Mouse (Mus musculus) megakaryocyte, embryonic 14.5 days (primary cell): ENCODE measurements around the gene Ranbp3l. TPM values are rescaled to one million over a fixed set of nuclear protein-coding genes. Genes with fewer than 3 reads are reported as not detected.

Experiments used
- H3K27me3 ChIP-seq: replicated peaks from 2 replicates; pipeline ENCODE3; 2012; ENCODE audit warnings: inconsistent platforms
- H3K36me3 ChIP-seq: replicated peaks from 2 replicates; pipeline ENCODE3; 2012; ENCODE audit warnings: low read length, inconsistent platforms, mixed read lengths
- H3K4me1 ChIP-seq: 2 replicates; pipeline ENCODE4 v1.6.1; 2012; ENCODE audit warnings: inconsistent platforms
- H3K4me3 ChIP-seq: replicated peaks from 2 replicates; pipeline ENCODE3; 2012; ENCODE audit warnings: moderate library complexity, mild to moderate bottlenecking, inconsistent platforms
- H3K9me3 ChIP-seq: 2 replicates; pipeline ENCODE4 v1.6.1; 2012; ENCODE audit warnings: inconsistent platforms
- FLI1 ChIP-seq: IDR thresholded peaks from 2 replicates; pipeline ENCODE4 v1.6.1; 2012; ENCODE audit warnings: low read length, inconsistent platforms, mixed read lengths
- GATA1 ChIP-seq: IDR thresholded peaks from 3 replicates; pipeline ENCODE4 v1.6.1; 2012; ENCODE audit warnings: mixed read lengths, low read length, inconsistent platforms, borderline replicate concordance
- polyA plus RNA-seq: library from polyadenylated mRNA; stranded (reverse); fragments of >175 nt; gene quantifications from 2 replicates; pipeline ENCODE4 v1.2.3, GENCODE M21; 2012; ENCODE audit warnings: low replicate concordance; ENCODE audit not compliant: insufficient read depth

Ranbp3l gene
- polyA plus RNA-seq, 1 experiment: not detected

DNA sequence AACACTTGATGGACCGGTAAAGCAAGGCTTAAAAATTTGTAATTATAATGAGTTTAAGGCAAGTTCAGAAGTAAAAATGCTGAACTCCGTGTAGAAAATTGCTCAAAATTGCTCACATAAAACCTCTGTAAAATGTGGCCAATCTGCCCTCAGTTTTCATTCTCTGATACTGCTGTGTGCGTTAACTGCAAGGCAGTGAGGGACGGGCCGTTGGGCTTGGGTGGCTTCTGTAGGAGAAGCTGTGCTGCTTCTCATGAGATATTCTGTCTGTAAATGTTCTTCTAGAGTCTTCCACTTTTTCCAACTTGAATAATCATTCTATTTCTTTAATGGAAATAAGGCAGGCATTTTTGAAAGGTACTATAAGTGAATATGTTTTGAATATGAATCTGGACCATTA is 111.9 kb downstream of the Ranbp3l start:
- Histone ChIP-seq H3K27me3 (no peaks in the 10 kb centered on the region), H3K4me1 (peaks cover 90% of the 10 kb centered on the region), H3K4me3 (peak overlapping the region; percentile 6), H3K9me3 (no peaks in the 10 kb centered on the region), H3K36me3 (peaks cover 46% of the 10 kb centered on the region)
- TF ChIP-seq FLI1 (no peak), GATA1 (no peak)

DNA sequence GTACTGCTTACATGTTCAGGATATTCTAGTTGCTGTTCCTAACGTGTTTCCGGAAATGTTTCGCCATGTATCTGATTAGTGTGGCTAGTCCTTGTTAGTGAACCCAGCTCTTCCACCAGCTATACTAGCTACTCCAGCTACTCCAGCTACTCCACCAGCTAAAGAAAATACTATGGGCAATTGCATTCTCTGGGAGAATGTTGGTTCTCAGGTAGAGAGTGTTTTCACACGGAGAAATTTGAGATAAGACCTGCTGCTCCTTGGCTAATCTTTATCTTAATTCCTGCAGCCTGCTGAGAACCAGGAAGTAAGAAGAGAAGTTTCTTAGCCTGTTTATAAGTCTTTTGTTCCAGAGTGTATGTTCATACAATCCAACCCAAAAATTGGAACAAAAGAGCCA is 112.5 kb downstream of the Ranbp3l start:
- Histone ChIP-seq H3K4me1 (peaks cover 90% of the 10 kb centered on the region), H3K4me3 (peak overlapping the region; percentile 69)

DNA sequence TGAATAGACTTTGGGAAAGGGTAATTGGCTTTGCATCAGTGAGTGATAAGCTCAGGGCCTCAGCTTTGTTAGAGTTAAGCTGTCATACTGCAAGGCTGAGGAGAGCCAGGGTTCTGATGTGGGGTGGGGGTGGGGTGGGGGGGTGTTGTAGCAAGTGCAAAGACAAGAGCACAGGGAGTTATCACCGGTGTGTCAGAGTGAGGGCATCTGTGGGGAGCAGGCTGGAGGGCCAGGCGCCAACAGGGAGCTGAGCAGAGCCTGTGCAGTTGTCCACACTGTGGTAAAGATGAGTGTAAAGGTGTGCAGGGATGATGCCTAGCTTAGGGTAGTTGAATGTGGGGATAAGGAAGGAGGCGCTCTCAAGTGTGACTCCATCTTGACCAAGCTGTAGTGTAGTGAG is 113.5 kb downstream of the Ranbp3l start:
- no peaks in the 10 kb centered on the region for H3K9me3 ChIP-seq
- peaks cover 50% of the 10 kb centered on the region for H3K36me3 ChIP-seq
- peaks cover 90% of the 10 kb centered on the region for H3K4me1 ChIP-seq
- H3K27me3 ChIP-seq: no peaks in the 10 kb centered on the region
- H3K4me3 ChIP-seq: peak overlapping the region; percentile 77
- TF ChIP-seq FLI1 (no peak), GATA1 (no peak)

More for the DNA sequence above, 112.5 kb downstream of the Ranbp3l start:
- Histone ChIP-seq H3K9me3 (no peaks in the 10 kb centered on the region), H3K36me3 (peaks cover 50% of the 10 kb centered on the region), H3K27me3 (no peaks in the 10 kb centered on the region)
- no peak for TF ChIP-seq FLI1
- TF ChIP-seq GATA1: no peak

DNA sequence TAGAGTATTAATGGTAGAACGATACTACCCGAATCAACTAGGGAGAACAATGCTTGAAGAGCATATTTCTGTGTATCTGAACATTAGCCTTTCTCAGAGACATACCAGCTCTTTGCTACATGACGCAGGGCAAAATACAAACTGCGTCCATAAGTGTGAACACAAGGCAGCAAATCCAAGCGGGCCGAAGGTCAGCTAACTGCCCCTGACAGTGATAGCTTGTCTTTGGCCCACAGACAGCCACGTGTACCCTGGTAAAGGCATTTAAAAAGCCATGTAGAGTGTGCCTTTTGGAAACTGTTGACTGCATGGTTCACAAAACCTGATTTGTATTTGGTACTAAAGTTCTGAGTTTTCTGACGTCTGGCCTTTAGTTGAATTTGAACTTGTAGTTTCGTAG is 115.0 kb downstream of the Ranbp3l start:
- Histone ChIP-seq H3K4me1 (peaks cover 93% of the 10 kb centered on the region), H3K27me3 (no peaks in the 10 kb centered on the region), H3K4me3 (peak overlapping the region; percentile 29), H3K9me3 (no peaks in the 10 kb centered on the region), H3K36me3 (peaks cover 53% of the 10 kb centered on the region)
- TF ChIP-seq FLI1: no peak

DNA sequence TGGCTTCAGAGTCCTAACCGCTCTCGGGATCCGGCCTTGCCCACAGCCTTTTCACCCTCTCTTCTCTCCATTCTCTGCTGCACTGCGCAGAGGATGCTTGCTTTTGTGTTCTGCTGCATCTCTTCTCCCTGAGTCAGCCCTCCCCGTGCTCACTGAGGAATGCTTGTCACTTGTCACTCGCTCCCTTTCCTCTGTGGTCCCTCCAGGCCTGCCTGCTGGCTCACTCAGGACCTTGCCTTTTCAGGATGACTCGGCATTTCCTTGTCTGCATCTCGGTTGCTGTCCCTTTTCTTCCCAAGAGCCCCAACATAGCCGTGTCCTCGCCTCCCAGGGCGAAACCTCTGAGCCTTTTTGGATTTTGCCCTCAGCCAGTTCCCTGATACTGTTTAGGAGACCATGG is 119.1 kb downstream of the Ranbp3l start:
- Histone ChIP-seq H3K4me3 (peak overlapping the region; percentile 85), H3K9me3 (no peaks in the 10 kb centered on the region), H3K36me3 (peaks cover 86% of the 10 kb centered on the region), H3K27me3 (no peaks in the 10 kb centered on the region), H3K4me1 (peaks cover 93% of the 10 kb centered on the region)
- TF ChIP-seq FLI1 (no peak), GATA1 (no peak)

DNA sequence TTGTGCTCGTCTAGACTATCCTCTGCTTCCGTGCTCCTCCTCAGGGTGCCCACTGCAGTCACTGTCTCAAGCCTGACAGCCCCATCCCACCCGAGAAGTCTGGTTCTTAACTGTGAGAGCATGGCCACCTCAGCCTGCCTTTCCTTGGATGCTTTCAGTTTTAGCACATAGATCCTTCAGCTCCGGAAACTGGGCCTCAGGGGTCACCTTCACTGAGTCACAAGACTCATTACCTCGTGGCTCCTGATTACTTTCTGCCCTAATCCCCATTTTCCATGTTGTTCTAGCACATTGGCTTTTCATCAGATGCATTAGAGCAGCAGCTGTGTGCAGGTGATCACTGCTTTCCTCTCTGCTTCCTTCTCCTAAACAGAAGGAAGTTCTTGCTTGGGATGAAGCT is 119.7 kb downstream of the Ranbp3l start:
- Histone ChIP-seq H3K27me3 (no peaks in the 10 kb centered on the region), H3K36me3 (peaks cover 91% of the 10 kb centered on the region), H3K4me3 (peak overlapping the region; percentile 85), H3K9me3 (no peaks in the 10 kb centered on the region), H3K4me1 (peaks cover 90% of the 10 kb centered on the region)
- TF ChIP-seq FLI1: no peak

DNA sequence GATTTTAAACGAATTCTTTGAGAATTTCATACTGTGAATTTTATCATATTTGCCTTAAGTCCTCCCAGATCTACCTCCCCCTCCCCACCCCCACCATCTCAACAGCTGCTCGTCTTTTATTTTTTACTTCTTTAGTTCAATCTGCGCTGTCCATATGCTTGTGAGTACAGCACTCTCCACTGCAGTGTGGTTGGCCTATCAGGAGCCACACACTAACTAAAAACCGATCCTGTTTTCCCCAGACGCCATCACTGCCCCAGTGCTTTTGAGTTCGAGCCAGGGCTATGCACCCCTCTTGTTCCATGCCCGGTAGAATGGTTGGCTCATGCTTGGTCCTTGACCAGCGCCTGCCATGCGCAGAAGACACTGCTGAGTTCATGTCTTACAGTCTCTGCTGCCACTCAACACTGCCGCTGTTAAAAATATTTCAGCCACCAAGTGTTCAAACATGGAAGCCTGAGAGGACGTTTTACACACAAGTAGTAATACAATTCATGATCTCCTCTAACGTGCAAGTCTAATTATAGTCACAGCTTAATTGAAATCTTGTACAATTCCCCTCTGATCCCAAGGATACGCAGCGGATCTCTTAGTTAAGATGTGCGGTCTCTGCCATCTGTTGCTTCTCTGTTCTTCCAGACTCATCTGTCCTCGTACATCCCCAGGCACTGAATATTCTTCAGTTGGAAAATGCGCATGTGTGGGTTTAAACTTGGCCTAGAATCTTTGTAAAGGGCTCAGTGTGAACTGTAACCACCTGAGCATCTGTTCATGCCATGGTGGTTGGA is 120.3 kb downstream of the Ranbp3l start:
- no peaks in the 10 kb centered on the region for H3K27me3 ChIP-seq
- H3K9me3 ChIP-seq: no peaks in the 10 kb centered on the region
- peaks cover 94% of the 10 kb centered on the region for H3K36me3 ChIP-seq
- H3K4me1 ChIP-seq: peaks cover 84% of the 10 kb centered on the region
- TF ChIP-seq GATA1: no peak
- TF ChIP-seq FLI1: no peak
- H3K4me3 ChIP-seq: peak overlapping the region; percentile 74

DNA sequence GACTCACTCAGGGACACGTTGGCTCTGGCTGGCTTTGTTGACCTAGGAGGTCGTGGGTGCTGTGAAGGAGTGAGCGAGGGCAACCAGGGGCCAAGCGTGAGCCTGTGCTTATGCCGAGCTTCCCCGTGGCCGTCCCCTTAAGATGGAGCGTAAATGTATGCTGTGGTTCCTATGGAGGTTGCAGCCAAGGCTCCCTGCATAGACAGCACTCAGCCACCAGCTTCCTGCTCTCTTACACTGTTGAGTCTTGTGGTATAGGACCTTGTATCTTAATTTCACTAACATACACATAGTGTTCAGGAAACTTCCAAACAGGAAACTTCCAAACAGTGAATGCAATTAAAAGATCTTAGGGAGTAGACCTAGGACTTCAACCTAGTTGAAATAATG is 120.9 kb downstream of the Ranbp3l start:
- H3K36me3 ChIP-seq: peaks cover 94% of the 10 kb centered on the region
- H3K9me3 ChIP-seq: no peaks in the 10 kb centered on the region
- peaks cover 85% of the 10 kb centered on the region for H3K4me1 ChIP-seq
- H3K27me3 ChIP-seq: no peaks in the 10 kb centered on the region
- no peak for TF ChIP-seq GATA1
- TF ChIP-seq FLI1: no peak
- H3K4me3 ChIP-seq: peak overlapping the region; percentile 74

DNA sequence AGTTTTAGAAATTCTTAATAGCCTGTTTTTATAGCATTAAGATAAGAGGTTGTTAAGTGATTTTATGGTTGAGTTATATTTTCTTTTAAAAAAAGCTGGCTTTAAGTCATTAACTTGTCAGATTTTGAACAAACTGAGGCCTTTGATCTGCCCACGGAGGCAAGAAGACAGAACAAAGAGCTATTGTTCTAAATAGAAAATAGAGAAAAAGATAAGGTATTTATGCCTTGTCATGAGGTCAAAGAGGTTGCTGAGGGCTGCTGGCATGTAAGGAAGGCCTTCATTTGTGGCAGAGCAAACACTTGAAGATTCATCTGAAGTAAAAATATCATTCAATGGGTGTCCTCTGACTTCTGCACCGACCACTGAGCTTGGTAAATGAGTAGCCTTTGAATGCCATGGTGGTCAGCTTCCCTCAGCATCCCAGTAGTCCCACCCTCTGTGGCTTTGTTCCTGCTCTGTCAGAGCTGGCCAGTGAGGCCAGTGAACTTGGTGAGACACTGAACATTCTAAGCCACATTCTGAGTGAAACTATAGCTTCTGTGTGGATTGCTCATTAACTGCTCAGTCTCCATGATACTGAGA is 121.5 kb downstream of the Ranbp3l start:
- Histone ChIP-seq H3K36me3 (peaks cover 94% of the 10 kb centered on the region), H3K27me3 (no peaks in the 10 kb centered on the region), H3K9me3 (no peaks in the 10 kb centered on the region), H3K4me3 (peak overlapping the region; percentile 10), H3K4me1 (peaks cover 87% of the 10 kb centered on the region)
- TF ChIP-seq GATA1 (no peak), FLI1 (no peak)

DNA sequence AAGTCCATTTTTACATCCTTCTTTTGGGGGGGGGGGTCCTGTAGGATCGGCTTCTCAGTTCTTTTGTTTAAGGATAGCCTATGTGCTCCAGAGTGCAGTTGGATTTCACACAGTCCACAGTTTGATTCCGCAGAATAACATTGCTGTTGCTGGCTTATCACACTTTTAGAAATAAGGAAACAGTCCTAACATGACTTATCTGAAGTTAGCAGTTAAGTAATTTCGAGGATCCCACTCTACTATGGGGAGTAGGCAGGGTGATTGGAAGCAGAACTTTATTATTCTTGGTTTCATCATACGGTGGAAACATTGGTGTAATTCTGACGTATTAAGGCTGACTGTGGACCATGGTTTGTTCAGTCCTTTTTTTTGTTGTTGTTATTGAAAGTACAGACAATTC is 122.9 kb downstream of the Ranbp3l start:
- H3K27me3 ChIP-seq: no peaks in the 10 kb centered on the region
- no peak overlapping the region for H3K4me3 ChIP-seq
- H3K4me1 ChIP-seq: peaks cover 79% of the 10 kb centered on the region
- TF ChIP-seq FLI1 (no peak), GATA1 (no peak)
- H3K36me3 ChIP-seq: peaks cover 90% of the 10 kb centered on the region
- H3K9me3 ChIP-seq: no peaks in the 10 kb centered on the region
